Mouse (Mus musculus) frontal cortex, postnatal 14 days (tissue): ENCODE measurements around the gene Smpdl3b.
"Not testable (repeated sequence)": the region's sequence is repeated elsewhere in the genome, so short reads cannot be mapped to it uniquely, and the experiment has no call there.

Experiments
- DNase-seq, 2 experiments: peaks; one replicate each; pipeline ENCODE4 v3.0.0; 2022; ENCODE audit warnings: low spot score in 2 of 2

The Smpdl3b gene

DNA sequence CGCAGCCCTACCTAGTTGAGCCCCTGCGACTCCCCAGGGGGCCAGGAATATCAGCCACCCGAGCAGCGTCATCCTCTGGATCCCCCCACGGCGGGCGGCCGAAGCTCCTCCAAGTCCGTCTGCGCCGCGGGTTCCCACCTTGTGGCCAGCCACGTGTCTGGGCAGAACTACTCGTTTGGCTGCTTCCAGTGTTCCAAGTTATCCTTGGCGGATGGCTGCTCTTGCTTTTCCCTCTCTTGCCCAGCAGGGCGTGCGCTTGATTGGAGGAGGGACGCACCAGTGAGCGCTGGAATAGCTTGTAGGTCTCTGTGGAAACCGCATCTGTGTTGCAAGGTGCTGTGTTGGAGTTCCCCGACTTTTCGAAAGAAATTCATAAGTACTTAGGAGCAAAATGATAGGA is at the start of gene Smpdl3b:
Smpdl3b (minus strand) TSS at position 279 of the 400 bp plus-strand sequence.
- peak; percentile 60 to 61 for DNase-seq

- DNase-seq: no peak
Observed at GRCm38 (mm10) chr4:132806620-132807191, 49.7 kb upstream of the Smpdl3b start.

DNA sequence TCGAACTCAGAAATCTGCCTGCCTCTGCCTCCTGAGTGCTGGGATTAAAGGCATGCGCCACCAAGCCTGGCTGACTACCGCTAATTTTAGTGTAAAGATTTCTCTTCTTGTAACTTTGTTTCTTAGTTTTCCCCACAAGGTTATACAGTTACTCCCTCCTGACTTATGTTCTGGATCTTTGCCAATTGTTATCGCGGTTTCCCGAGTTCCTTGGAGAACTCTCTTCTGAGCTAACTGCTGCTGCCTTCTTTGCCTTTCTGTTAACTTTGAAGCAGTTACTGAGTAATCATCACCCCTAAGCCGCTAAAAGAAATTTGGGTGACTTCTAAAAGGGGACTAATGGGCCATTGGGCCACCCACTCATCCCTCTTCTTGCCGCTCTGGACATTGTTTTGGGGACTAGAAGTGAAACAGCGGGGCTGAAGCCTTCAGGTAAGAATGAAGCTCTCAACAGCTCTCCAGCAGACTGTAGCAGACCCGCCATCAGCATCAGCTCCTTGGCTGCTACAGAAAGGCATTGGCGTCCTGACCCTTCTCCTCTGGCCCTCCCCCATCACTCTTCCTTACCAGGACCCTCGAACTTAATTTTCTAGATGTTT is 48.6 kb upstream of the Smpdl3b start:
- no peak for DNase-seq

GRCm38 (mm10) chr4:132805146-132805545 is 48.1 kb upstream of the Smpdl3b start:
- DNase-seq: no peak

GRCm38 (mm10) chr4:132804331-132804730 is 47.3 kb upstream of the Smpdl3b start:
- no peak for DNase-seq

DNA sequence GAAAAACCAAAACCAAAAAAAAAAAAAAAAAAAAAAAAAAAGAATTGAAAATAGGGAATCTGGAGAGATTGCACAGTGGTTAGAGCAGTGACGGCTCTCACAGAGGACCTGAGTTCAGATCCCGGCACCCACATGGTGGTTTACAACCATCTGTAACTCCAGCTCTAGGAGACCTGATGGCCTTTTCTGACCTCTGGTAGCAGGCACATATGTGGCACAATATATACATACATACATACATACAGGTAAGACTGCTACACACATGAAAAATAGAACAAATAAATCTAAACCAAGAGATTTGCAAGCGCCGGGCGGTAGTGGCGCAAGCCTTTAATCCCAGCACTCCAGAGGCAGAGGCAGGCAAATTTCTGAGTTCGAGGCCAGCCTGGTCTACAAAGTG is 46.8 kb upstream of the Smpdl3b start:
- no peak for DNase-seq

DNA sequence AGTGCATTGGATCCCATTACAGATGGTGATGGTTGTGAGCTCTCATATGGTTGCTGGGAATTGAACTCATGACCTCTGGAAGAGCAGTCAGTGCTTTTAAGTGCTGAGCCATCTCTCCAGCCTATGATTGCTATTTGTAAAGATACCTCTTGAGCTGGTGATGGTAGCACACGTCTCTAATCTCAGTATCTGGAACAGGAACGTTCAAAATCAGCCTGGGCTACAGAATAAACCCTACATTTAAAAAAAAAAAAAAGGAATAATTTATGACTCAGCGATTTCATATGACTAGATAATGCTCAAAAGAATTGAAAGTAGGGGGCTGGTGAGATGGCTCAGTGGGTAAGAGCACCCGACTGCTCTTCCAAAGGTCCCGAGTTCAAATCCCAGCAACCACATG is 46.2 kb upstream of the Smpdl3b start:
- DNase-seq: no peak

DNA sequence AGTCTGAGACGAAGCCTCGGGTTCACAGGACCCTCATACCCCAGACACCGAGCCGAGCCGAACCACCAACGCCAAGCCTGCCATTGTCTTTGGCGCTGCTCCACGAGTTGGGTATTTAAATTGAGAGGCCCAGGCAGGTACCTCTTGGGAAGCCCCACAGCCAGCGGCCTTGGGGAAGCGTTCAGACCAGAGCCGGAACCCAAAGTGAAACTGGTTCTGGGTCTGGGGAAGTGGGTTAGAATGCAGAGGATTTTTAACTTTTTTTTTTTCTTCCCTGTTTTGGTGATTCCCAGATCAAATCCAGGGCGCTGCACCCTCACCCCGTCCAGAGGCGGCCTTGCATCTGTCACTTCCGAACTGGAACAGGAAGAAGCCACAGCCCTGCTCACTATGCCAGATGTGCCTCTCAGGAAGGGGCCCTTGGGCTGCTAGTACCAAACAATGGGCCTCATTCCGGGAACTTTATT is 45.2 kb upstream of the Smpdl3b start:
- no peak for DNase-seq

DNA sequence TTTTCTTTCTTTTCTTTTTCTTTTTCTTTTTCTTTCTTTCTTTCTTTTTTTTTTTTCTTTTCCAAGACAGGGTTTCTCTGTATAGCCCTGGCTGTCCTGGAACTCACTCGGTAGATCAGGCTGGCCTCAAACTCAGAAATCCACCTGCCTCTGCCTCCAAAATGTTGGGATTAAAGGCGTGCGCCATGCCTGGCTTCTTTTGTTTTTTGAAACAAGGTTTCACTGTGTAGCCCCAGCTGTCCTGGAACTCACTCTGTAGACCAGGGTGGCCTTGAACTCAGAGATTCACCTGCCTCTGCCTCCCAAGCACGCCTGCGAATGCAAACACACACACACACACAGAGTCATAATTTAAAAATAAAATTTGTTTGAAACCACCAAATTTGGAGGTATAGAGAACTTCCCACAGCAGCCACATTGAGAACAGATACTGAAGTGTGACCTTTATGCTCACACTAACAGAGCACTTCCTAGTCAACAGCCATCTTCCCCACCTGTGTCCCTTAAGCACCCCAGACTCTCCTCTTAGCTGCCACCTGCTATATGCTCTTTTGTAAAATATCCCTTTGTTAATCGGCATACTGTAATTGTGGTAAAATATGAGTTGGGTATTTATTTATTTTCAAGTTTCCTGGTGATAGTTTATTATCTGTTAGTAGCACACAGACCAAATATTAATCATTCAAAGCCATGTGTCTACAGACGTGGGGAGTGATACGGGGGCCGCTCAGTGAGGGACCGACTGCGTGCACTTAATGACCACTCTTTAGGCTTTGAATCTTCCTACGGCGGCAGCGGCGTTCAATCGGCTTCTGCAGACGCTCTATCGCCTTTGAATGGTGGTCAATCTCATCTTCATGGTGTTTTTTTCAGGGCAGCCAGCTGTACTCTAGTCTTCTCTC is 44.4 kb upstream of the Smpdl3b start:
- no peak for DNase-seq

- no peak for DNase-seq
Observed at GRCm38 (mm10) chr4:132799845-132800244, 42.8 kb upstream of the Smpdl3b start.

DNA sequence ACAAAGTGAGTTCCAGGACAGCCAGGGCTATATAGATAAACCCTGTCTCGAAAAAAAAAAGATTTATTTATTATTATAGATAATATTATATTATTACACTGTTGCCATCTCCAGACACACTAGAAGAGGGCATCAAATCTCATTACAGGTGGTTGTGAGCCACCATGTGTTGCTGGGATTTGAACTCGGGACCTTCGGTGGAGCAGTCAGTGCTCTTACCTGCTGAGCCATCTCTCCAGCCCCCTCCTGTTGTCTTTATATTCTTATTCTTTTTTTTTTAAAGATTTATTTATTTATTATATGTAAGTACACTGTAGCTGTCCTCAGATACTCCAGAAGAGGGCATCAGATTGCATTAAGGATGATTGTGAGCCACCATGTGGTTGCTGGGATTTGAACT is 41.6 kb upstream of the Smpdl3b start:
- DNase-seq: not testable (repeated sequence)

GRCm38 (mm10) chr4:132798028-132798427 is 41.0 kb upstream of the Smpdl3b start:
- no peak for DNase-seq

- DNase-seq: no peak
Observed at GRCm38 (mm10) chr4:132797461-132797860, 40.4 kb upstream of the Smpdl3b start.

DNA sequence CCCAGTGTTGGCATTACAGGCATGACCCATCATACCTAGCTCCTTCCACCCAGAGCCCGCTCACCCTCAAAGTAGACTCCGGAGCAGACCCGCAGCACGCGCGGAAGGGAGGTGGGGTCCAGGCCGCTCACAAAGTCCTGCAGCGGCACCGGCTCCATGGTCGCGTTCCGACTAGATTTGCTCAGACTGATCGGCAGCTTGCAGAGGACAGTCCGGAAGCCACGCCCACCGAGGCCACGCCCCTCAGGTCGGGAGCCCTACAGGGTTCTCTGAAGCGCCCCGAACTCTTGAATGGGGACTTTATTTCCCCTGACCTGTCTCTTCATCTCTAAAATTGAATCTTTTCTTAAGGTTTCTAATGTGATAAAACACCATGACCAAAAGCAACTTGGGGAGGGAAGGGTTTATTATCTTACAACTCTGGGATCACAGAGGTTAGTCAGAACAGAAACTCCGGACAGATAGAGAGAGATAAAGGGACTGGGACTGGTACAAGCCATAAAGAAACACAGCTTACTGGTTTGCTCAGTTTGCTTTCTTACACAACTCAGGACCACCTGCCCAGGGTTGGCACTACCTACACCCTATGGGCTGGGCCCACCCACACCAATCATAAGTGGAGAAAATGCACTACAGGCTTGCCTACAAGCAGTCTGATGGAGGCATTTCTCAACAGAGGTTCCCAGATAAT is 39.3 kb upstream of the Smpdl3b start, which contains the start of gene Themis2:
Themis2 (minus strand) TSS at position 192 of the 691 bp plus-strand sequence.
- DNase-seq: peak; percentile 33 to 45

DNA sequence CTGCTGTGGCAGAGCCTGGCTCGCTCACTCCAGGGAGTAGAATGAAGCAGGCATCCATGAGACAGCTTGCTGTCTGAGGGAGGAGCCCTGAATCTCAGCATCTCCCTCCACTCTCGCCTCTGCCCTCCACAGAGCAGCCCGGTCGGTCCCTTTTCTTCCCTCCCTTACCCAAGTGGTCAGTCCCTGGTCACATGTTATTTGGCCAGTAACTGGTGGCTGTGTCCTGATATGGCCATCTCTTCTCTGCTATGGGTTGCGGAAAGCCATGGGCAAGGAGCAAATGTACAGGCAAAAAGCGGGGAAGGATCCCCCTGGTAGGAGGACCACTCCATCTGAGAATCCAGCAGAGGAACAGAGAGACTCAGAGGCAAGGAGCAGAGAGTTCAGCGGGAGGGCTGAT is 38.1 kb upstream of the Smpdl3b start:
- DNase-seq: no peak

DNA sequence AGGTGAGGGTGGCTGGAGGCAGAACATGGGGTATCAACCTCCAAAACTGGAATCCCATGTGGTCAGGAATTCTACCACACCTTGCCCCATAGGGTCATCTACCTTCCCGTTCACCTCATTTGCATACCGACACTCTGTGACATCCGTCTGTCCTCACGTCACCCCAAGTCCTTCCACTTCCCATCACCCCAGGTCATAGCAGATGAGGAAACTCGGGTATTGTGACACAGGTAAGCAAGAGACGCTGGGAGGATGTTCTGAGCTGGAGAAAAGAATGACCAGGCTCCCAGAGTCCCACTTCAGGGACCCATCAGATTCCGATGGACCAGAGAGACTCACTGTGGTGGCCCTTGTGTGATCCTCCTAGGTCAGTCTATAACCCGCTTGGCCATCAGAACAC is 37.7 kb upstream of the Smpdl3b start:
- no peak for DNase-seq

- no peak for DNase-seq
Observed at GRCm38 (mm10) chr4:132794028-132794427, 37.0 kb upstream of the Smpdl3b start.

GRCm38 (mm10) chr4:132793322-132794004 is 36.4 kb upstream of the Smpdl3b start:
- not testable (repeated sequence) for DNase-seq

GRCm38 (mm10) chr4:132789731-132790130 is 32.7 kb upstream of the Smpdl3b start:
- no peak for DNase-seq

DNA sequence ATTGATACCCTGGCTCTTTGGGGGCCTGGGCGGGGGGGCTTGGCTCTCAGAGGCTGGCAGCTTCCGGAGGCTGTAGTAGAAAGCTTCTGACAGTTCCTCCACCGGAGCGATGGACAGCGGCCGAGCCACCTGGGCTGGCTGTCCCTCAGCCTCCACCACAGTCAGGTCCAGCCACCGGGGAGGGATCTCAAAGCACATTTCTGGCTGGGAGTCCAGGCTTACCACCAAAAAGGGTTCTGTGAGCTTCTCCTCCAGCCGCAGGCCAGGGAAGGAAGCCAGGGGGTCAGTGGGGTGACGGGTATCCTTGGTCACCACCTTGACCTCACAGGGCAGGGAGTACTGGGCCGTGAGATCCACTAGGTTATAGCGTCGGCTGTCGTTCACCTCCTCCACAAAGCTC is 28.2 kb upstream of the Smpdl3b start:
- no peak for DNase-seq

GRCm38 (mm10) chr4:132783732-132784131 is 26.7 kb upstream of the Smpdl3b start:
- DNase-seq: no peak
